Mouse (Mus musculus) testis, adult 2 months (tissue): ENCODE data around the gene Slc16a2. TPM values are rescaled to one million over a fixed set of nuclear protein-coding genes. Genes with fewer than 3 reads are reported as not detected.
A peak's percentile ranks its signal among the peaks of the same experiment; 100 is the strongest.

Experiments
- H3K27ac ChIP-seq: fragments of 200-500 bp; 2 replicates; pipeline ENCODE4 v1.5.1; 2012; ENCODE audit warnings: low read depth, low read length; ENCODE audit not compliant: control insufficient read depth, insufficient read depth
- H3K27me3 ChIP-seq: fragments of 200-500 bp; 2 replicates; pipeline ENCODE4 v1.6.1; 2012; ENCODE audit warnings: mild to moderate bottlenecking, low read length, moderate library complexity; ENCODE audit not compliant: control insufficient read depth, insufficient read depth
- H3K36me3 ChIP-seq: fragments of 200-500 bp; 2 replicates; pipeline ENCODE4 v1.6.1; 2012; ENCODE audit warnings: mild to moderate bottlenecking, low read length; ENCODE audit not compliant: control insufficient read depth, insufficient read depth
- H3K4me1 ChIP-seq: fragments of 200-500 bp; 2 replicates; pipeline ENCODE4 v1.6.1; 2012; ENCODE audit warnings: low read length; ENCODE audit not compliant: control insufficient read depth, insufficient read depth
- H3K4me3 ChIP-seq: fragments of 200-500 bp; 2 replicates; pipeline ENCODE4 v1.5.1; 2012; ENCODE audit warnings: low read depth, mild to moderate bottlenecking, low read length, moderate library complexity, mixed read lengths; ENCODE audit not compliant: control insufficient read depth
- CTCF ChIP-seq: fragments of 200-500 bp; IDR thresholded peaks from 2 replicates; pipeline ENCODE4 v1.5.1; 2012; ENCODE audit warnings: low read depth, mild to moderate bottlenecking, inconsistent platforms, low read length, moderate library complexity; ENCODE audit not compliant: control insufficient read depth, insufficient read depth, insufficient replicate concordance
- POLR2A ChIP-seq: fragments of 200-500 bp; IDR thresholded peaks from 2 replicates; pipeline ENCODE4 v1.6.1; 2012; ENCODE audit warnings: low read depth, mild to moderate bottlenecking, inconsistent platforms, low read length, moderate library complexity; ENCODE audit not compliant: control insufficient read depth
- polyA plus RNA-seq: library from polyadenylated mRNA; depleted of rRNA; stranded (reverse); fragments of >200 nt; gene quantifications from 2 replicates; pipeline ENCODE4 v1.2.3, GENCODE M21; 2012; rRNA removed

The Slc16a2 gene
- 1.7 and 2.8 TPM in 2 replicates for polyA plus RNA-seq

- no peaks in the 10 kb centered on the region for H3K27me3 ChIP-seq
- no peaks in the 10 kb centered on the region for H3K36me3 ChIP-seq
- peak within 1 kb of the TSS; percentile 71 for H3K4me3 ChIP-seq
- TF ChIP-seq CTCF (no peak), POLR2A (no peak)
- H3K27ac ChIP-seq: no peak within 1 kb of the TSS
- peaks cover 8% of the 10 kb centered on the region; the same call in 1 of the 2 replicates for H3K4me1 ChIP-seq
These were observed at the start of gene Slc16a2 for GRCm38 (mm10) chrX:103821832-103822196. Gene Slc16a2 (minus strand): TSS chrX:103821983.

GRCm38 (mm10) chrX:103863502-103863901 is 41.7 kb upstream of the Slc16a2 start:
- Histone ChIP-seq H3K27me3 (no peaks in the 10 kb centered on the region), H3K27ac (no peak overlapping the region), H3K4me3 (no peak overlapping the region), H3K36me3 (no peaks in the 10 kb centered on the region), H3K4me1 (no peaks in the 10 kb centered on the region)
- TF ChIP-seq POLR2A (no peak), CTCF (no peak)

- H3K36me3 ChIP-seq: no peaks in the 10 kb centered on the region
- no peak overlapping the region for H3K4me3 ChIP-seq
- H3K27ac ChIP-seq: no peak overlapping the region
- no peaks in the 10 kb centered on the region for H3K27me3 ChIP-seq
- H3K4me1 ChIP-seq: no peaks in the 10 kb centered on the region
- no peak for TF ChIP-seq POLR2A
- no peak for TF ChIP-seq CTCF
These were observed 41.1 kb upstream of the Slc16a2 start for GRCm38 (mm10) chrX:103862877-103863276.

- Histone ChIP-seq H3K4me1 (no peaks in the 10 kb centered on the region), H3K4me3 (no peak overlapping the region), H3K27ac (no peak overlapping the region), H3K36me3 (no peaks in the 10 kb centered on the region), H3K27me3 (no peaks in the 10 kb centered on the region)
- TF ChIP-seq CTCF: no peak
- no peak for TF ChIP-seq POLR2A
These were observed 23.5 kb upstream of the Slc16a2 start for GRCm38 (mm10) chrX:103845266-103845665.

GRCm38 (mm10) chrX:103828836-103829235 is 7.1 kb upstream of the Slc16a2 start:
- Histone ChIP-seq H3K27ac (no peak overlapping the region), H3K4me1 (no peaks in the 10 kb centered on the region), H3K27me3 (no peaks in the 10 kb centered on the region), H3K4me3 (no peak overlapping the region), H3K36me3 (no peaks in the 10 kb centered on the region)
- TF ChIP-seq CTCF (no peak), POLR2A (no peak)

- TF ChIP-seq CTCF: no peak
- TF ChIP-seq POLR2A: no peak
- H3K4me3 ChIP-seq: peak overlapping the region; percentile 62
- H3K27me3 ChIP-seq: no peaks in the 10 kb centered on the region
- no peak overlapping the region for H3K27ac ChIP-seq
- peaks cover 8% of the 10 kb centered on the region; the same call in 1 of the 2 replicates for H3K4me1 ChIP-seq
- H3K36me3 ChIP-seq: no peaks in the 10 kb centered on the region
These were observed 558 bp upstream of the Slc16a2 start for GRCm38 (mm10) chrX:103822271-103822811.

- Histone ChIP-seq H3K36me3 (no peaks in the 10 kb centered on the region), H3K27me3 (no peaks in the 10 kb centered on the region), H3K27ac (no peak overlapping the region), H3K4me3 (peak overlapping the region; percentile 71), H3K4me1 (peaks cover 8% of the 10 kb centered on the region; the same call in 1 of the 2 replicates)
- TF ChIP-seq POLR2A: no peak
- TF ChIP-seq CTCF: no peak
These were observed 470 bp downstream of the Slc16a2 start for GRCm38 (mm10) chrX:103821195-103821831.
